Mouse (Mus musculus): ENCODE results near the gene Plekhm1. TPM values are rescaled to one million over a fixed set of nuclear protein-coding genes. Genes with fewer than 3 reads are reported as not detected.
"Not testable (repeated sequence)": the region's sequence is repeated elsewhere in the genome, so short reads cannot be mapped to it uniquely, and the experiment has no call there.

The Plekhm1 gene
- total RNA-seq, 2 experiments from 2014 or later, result 12.3 to 13.7 TPM

DNA sequence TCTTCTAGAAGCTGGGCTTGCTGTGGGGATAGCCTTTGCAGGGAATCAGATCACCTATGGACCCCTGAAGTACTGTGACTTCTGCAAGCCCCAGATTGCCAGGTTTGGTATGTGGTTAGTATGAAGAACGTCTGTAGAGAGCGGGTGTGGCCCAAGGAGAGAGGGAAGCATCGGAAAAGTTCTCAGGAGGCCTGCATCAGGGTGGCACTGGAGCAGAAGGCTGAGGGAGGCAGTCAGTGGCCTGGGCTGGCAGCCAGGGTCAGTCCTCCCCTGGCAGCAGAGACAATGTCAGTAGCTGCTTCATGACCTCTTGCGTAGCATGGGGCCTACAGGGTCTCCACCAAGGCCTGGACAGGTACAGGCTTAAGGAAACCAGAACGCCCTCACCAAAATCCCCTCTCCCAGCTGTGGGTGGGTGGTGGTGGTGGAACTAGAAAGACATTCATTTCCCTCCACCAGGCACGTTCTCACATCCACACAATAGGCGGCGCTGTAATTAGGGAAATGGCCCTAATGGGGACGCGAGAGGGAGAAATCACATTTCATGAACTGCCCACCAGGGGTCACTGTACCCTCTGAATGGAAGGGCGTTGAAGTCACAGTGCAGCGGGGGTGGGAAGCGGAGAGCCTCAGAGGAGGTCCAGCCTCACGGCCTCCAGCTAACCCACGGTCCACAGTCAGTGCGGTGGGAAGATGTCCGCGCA is 80.1 kb downstream of the Plekhm1 start:
- DNase-seq, result peak; percentile 85
- intact Hi-C loops (cut with DNase I), result loop anchor here (5.0 kb wide), 1 partner anchor 225 kb away; no protein-coding TSS in a partner anchor
- peak; percentile 88 for TF ChIP-seq CTCF (IDR thresholded peaks at IDR 0.05)
- no peak overlapping the region for H3K27ac ChIP-seq
- peak overlapping the region; percentile 64 for H3K4me3 ChIP-seq

GRCm38 (mm10) chr11:103331502-103332185 is 80.8 kb downstream of the Plekhm1 start:
- intact Hi-C loops (cut with DNase I), result loop anchor here (5.0 kb wide), 1 partner anchor 226 kb away; no protein-coding TSS in a partner anchor
- H3K27ac ChIP-seq, result no peak overlapping the region
- no peak for TF ChIP-seq CTCF (IDR thresholded peaks at IDR 0.05)
- no peak for DNase-seq
- no peak overlapping the region for H3K4me3 ChIP-seq

- TF ChIP-seq CTCF (IDR thresholded peaks at IDR 0.05), result peak; percentile 20; the same call in 1 of the 2 replicates
- H3K27ac ChIP-seq, result no peak overlapping the region
- H3K4me3 ChIP-seq, result no peak overlapping the region
- intact Hi-C loops (cut with DNase I), result loop anchor here (5.0 kb wide), 1 partner anchor 227 kb away; no protein-coding TSS in a partner anchor
- DNase-seq, result no peak
Measured at GRCm38 (mm10) chr11:103330651-103331319, 81.7 kb downstream of the Plekhm1 start.

DNA sequence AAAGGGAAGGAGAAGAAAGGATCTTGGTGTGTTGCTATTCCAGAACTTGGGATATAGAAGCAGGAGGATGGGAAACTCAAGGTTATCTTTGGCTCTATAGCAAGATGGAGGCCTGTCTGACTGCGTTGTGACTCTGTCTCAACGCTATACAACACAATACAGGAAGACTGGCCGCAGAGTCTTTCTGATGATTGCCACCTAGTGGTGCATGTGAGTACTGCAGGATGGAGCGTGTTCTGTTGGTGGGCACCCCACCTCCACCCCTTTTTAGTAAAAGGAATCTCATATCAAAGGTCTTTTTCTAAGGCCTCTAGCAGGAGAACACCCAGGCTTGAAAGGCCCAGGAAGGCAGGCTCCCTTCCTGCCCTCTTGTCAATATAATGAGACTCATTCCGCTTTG is 85.5 kb downstream of the Plekhm1 start:
- intact Hi-C loops (cut with DNase I), result loop anchor here (5.0 kb wide), 2 partner anchors 55 to 225 kb away; partner anchors contain the start of genes Acbd4 and Plcd3
- peak; percentile 98 for TF ChIP-seq CTCF (IDR thresholded peaks at IDR 0.05)

DNA sequence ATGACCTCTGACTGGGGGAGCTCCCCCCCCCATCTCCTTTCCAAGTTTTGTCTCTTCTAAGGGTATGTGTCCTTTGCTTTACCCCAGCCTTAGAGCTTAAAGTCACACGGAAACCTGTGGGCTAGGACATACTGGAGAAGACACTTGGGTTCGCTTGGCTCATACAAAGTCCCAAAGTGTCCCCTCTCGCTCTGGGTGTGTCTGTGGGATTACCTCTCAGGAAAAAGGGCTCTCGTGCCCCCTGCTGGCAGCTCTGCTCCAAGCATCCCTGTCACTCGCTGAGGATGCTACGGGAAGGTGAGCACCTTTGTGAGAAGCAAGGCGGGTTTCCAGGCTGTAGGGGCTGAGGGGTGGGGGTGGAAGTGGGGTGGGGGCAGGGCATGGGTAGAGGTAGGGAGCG is 87.3 kb downstream of the Plekhm1 start:
- H3K27ac ChIP-seq, result no peak overlapping the region
- H3K4me3 ChIP-seq, result no peak overlapping the region
- intact Hi-C loops (cut with DNase I), result loop anchor here (1.0 to 5.0 kb wide), 4 partner anchors 53 to 223 kb away; partner anchors contain the start of genes Acbd4 and Plcd3
- peak; percentile 71 for TF ChIP-seq CTCF (IDR thresholded peaks at IDR 0.05)
- peak; percentile 82 for DNase-seq

More for the DNA sequence above, 85.5 kb downstream of the Plekhm1 start:
- DNase-seq, result peak; percentile 81
- Histone ChIP-seq H3K27ac (no peak overlapping the region), H3K4me3 (no peak overlapping the region)

DNA sequence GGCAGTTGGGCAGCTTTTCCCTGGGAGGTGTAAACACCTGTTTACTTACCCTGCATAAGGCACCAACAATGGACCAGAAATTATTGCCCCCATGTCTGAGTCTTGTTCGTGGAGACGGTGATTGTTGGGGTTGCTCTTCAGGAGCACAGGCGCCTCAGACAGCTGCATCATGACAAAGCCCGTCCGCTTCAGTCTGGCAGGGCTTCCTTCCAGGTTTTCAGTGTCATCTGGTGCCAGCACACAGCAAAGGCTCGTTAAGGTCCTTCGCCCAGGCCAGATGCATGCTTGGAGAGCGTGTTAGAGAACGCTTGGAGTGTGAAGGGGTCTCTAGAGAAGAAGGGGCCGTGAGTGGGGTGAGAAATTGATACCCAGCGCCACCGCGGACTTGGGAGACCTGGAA is 87.8 kb downstream of the Plekhm1 start:
- H3K27ac ChIP-seq, result no peak overlapping the region
- no peak overlapping the region for H3K4me3 ChIP-seq
- intact Hi-C loops (cut with DNase I), result loop anchor here (1.0 to 5.0 kb wide), 4 partner anchors 52 to 222 kb away; partner anchors contain the start of genes Acbd4 and Plcd3
- no peak for TF ChIP-seq CTCF (IDR thresholded peaks at IDR 0.05)
- DNase-seq, result no peak

GRCm38 (mm10) chr11:103322832-103323231 is 89.7 kb downstream of the Plekhm1 start:
- intact Hi-C loops (cut with DNase I); H3K4me3 ChIP-seq; DNase-seq; H3K27ac ChIP-seq: not testable (repeated sequence)

DNA sequence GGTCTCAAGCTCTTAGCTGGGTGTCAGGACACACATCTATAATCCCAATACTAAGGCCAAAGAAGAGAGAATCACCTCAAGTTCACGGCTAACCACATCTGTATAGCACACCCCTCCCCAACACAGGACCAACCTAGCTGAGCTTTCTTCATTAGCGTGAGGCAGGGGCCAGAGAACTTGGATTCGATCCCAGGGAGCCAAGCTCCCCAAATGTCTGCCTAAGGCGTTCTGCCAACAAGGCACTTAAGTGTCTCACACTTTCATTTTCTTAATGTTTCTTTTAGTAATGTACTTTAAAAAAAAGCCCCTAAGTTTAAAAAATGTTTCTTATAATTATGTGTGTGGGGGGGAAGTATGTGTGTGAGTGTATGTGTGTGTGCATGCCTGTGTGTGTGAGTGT is 91.8 kb downstream of the Plekhm1 start:
- TF ChIP-seq CTCF (IDR thresholded peaks at IDR 0.05), result no peak
- H3K27ac ChIP-seq, result no peak overlapping the region
- intact Hi-C loops (cut with DNase I), result no loop called here

DNA sequence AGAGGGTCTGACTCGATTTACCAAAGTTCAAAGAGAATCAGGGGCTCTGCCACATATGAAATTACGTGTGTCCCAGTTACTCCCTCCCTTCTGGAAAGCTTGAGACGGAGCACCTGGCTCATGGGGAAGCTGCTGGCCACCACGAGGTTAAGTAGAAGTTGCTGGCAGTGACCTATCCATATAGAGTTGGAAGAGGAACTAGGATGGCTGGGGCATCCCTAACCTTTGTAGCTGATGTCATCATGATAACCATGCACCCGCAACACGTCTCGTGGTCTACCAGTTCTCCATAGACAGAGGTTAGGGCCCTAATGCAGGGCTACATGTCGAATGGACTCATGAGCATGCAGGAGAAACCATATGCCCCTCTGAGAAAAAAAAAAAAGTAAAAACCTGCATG is 92.3 kb downstream of the Plekhm1 start:
- Histone ChIP-seq H3K27ac (no peak overlapping the region), H3K4me3 (no peak overlapping the region)
- intact Hi-C loops (cut with DNase I), result no loop called here
- DNase-seq, result no peak
- no peak for TF ChIP-seq CTCF (IDR thresholded peaks at IDR 0.05)

More for the DNA sequence above, 91.8 kb downstream of the Plekhm1 start:
- DNase-seq, result no peak
- no peak overlapping the region for H3K4me3 ChIP-seq

DNA sequence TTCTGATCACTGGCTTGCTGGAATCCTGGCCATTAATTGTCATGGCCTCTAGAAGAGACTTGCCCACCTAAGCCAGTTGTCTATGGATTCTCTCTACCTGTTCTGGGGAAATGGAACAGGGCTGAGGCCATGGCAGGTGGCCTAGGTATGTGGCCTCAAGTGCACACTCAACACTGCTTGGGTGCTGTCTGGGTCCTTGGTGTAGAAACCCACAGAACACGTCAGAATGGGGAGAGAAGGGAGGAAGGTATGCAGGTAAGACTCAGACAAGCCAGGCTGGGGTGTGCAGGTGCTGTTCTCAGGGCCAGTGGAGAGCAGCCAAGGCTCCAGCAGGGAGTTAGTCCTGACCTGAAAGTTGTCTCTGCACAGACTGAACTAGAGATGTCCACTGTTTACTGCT is 94.4 kb downstream of the Plekhm1 start:
- H3K27ac ChIP-seq, result no peak overlapping the region
- intact Hi-C loops (cut with DNase I), result no loop called here
- no peak overlapping the region for H3K4me3 ChIP-seq
- no peak for TF ChIP-seq CTCF (IDR thresholded peaks at IDR 0.05)
- no peak for DNase-seq

- intact Hi-C loops (cut with DNase I), result no loop called here
- peak; percentile 8 for DNase-seq
- H3K27ac ChIP-seq, result no peak overlapping the region
- no peak for TF ChIP-seq CTCF (IDR thresholded peaks at IDR 0.05)
- H3K4me3 ChIP-seq, result no peak overlapping the region
Measured at GRCm38 (mm10) chr11:103315379-103315778, 97.1 kb downstream of the Plekhm1 start.

DNA sequence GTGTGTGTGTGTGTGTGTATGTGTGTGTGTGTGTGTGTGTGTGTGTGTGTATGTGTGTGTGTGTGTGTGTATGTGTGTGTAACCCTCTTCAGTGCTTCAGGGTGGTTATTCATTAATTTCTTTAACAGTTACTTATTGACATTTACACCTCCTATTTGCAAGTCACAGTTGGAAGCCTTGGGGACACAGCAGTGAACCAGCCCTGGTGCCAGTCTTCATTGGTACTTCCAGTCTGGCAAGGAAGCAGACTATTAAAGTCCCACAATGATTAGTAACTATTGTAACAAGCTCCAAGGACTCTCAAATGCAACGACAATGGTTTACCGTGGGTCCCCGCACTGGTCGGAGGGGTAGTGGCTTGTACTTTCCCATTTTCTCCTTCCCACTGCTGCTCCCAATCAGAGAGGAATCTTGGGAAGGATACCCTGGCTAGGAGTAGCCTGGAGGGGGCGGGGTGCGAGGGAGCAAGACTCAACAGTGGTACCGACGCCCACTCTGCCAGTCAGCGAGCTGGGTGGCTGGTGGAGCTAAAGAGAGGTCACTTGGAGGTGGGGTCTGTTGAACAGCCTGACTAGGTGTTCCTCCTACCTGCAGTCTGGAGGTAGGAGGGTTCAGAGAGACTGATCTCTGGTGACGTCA is 97.6 kb downstream of the Plekhm1 start:
- Histone ChIP-seq H3K4me3 (no peak overlapping the region), H3K27ac (no peak overlapping the region)
- intact Hi-C loops (cut with DNase I), result no loop called here
- no peak for TF ChIP-seq CTCF (IDR thresholded peaks at IDR 0.05)
- DNase-seq, result peak; percentile 12

Other genes starting within 250 kb of the Plekhm1 start
- gene Fmnl1, start 241.6 kb downstream of the Plekhm1 start, total RNA-seq (2021), result 1 to 10 TPM; 4.2 to 5.7 TPM
- gene 1700023F06Rik, start 204.1 kb downstream of the Plekhm1 start, total RNA-seq (2021), result not detected
- not detected for gene Spata32, start 194.3 kb downstream of the Plekhm1 start, total RNA-seq (2021)
- gene Map3k14, start 145.2 kb downstream of the Plekhm1 start, total RNA-seq (2021), result 1 to 10 TPM; 4.1 to 4.2 TPM
- 1 to 10 TPM; 6.0 to 8.8 TPM for gene Arhgap27, start 49.0 kb downstream of the Plekhm1 start, total RNA-seq (2021)
- gene Lrrc37a, start 91.9 kb upstream of the Plekhm1 start, total RNA-seq (2021), result not detected
- gene Gm884, start 208.5 kb upstream of the Plekhm1 start, total RNA-seq (2021), result not detected
- not detected for gene Lyzl6, start 226.2 kb upstream of the Plekhm1 start, total RNA-seq (2021)
- not detected for gene Rprml, start 236.9 kb upstream of the Plekhm1 start, total RNA-seq (2021)